Mouse (Mus musculus): ENCODE results near the gene Haus3.

GRCm38 (mm10) chr5:34183976-34184375, 14.6 kb upstream of the Haus3 start:
- TF ChIP-seq CTCF (IDR thresholded peaks at IDR 0.05; ENCODE audit: extremely low read depth, insufficient read depth, low read length) (no peak), POLR2A (IDR thresholded peaks at IDR 0.05; ENCODE audit: extremely low read depth, insufficient read depth, low read length) (no peak)

Data from cortical plate, adult 2 months (tissue).